Mouse (Mus musculus) hindbrain, embryonic 13.5 days (tissue): ENCODE results near the gene Nt5e. TPM values are rescaled to one million over a fixed set of nuclear protein-coding genes. Genes with fewer than 3 reads are reported as not detected.

ENCODE experiments used
- ATAC-seq: fragments of 200-750 bp; cut with Nextera tagmentation; 2 replicates; pipeline ENCODE4 v1.8.0; 2017; ENCODE audit warnings: moderate TSS enrichment; ENCODE audit not compliant: low FRiP score
- H3K27ac ChIP-seq: fragments of 300-500 bp; sonication (generic); 2 replicates; pipeline ENCODE4 v1.5.1; 2015; ENCODE audit warnings: inconsistent platforms, mild to moderate bottlenecking, moderate library complexity
- H3K27me3 ChIP-seq: fragments of 300-500 bp; sonication (generic); 2 replicates; pipeline ENCODE4 v1.6.1; 2015; ENCODE audit warnings: mild to moderate bottlenecking, inconsistent platforms
- H3K36me3 ChIP-seq: fragments of 300-500 bp; sonication (generic); 2 replicates; pipeline ENCODE4 v1.6.1; 2015; ENCODE audit warnings: mild to moderate bottlenecking, inconsistent platforms
- H3K4me1 ChIP-seq: fragments of 300-500 bp; sonication (generic); replicated peaks from 2 replicates; pipeline ENCODE4 v1.6.1; 2015; ENCODE audit warnings: inconsistent platforms
- H3K4me2 ChIP-seq: fragments of 300-500 bp; sonication (generic); 2 replicates; pipeline ENCODE4 v1.6.1; 2015; ENCODE audit warnings: inconsistent platforms, mild to moderate bottlenecking, moderate library complexity
- H3K4me3 ChIP-seq: fragments of 300-500 bp; sonication (generic); 2 replicates; pipeline ENCODE4 v1.5.1; 2015; ENCODE audit warnings: mild to moderate bottlenecking, inconsistent platforms
- H3K9ac ChIP-seq: fragments of 300-500 bp; sonication (generic); 2 replicates; pipeline ENCODE4 v1.6.1; 2015; ENCODE audit warnings: mild to moderate bottlenecking, inconsistent platforms
- H3K9me3 ChIP-seq: fragments of 300-500 bp; sonication (generic); 2 replicates; pipeline ENCODE4 v1.6.1; 2016; ENCODE audit warnings: inconsistent platforms
- WGBS: fragments of 180-500 bp; shearing (Covaris S2); methylation state at CpG from one replicate; pipeline ENCODE4 v1.1.7; 2015; 5-methylcytosine and 5-hydroxymethylcytosine counted together
- polyA plus RNA-seq: library from polyadenylated mRNA; unstranded; fragments of >200 nt; fragmentation: Nextera tagmentation; extraction: Ambion mirVana; gene quantifications from 2 replicates; pipeline ENCODE4 v1.2.1, GENCODE M21; 2015

The Nt5e gene
- polyA plus RNA-seq, 1 experiment from 2014 or later: 0.71 TPM

GRCm38 (mm10) chr9:88350317-88350716 is 23.3 kb downstream of the Nt5e start:
- Histone ChIP-seq H3K4me1 (peaks cover 13% of the 10 kb centered on the region), H3K9ac (no peak overlapping the region), H3K4me3 (no peak overlapping the region), H3K36me3 (no peaks in the 10 kb centered on the region), H3K27me3 (no peaks in the 10 kb centered on the region), H3K27ac (no peak overlapping the region), H3K4me2 (no peak overlapping the region), H3K9me3 (no peaks in the 10 kb centered on the region)
- no peak for ATAC-seq
- WGBS: 85% methylated on average over 1 of the region's 1 CpGs

GRCm38 (mm10) chr9:88351163-88351562 is 24.2 kb downstream of the Nt5e start:
- H3K4me2 ChIP-seq: no peak overlapping the region
- no peaks in the 10 kb centered on the region for H3K36me3 ChIP-seq
- H3K9ac ChIP-seq: no peak overlapping the region
- WGBS: 77% methylated on average over 3 of the region's 3 CpGs
- no peaks in the 10 kb centered on the region for H3K9me3 ChIP-seq
- peaks cover 13% of the 10 kb centered on the region for H3K4me1 ChIP-seq
- H3K4me3 ChIP-seq: no peak overlapping the region
- no peaks in the 10 kb centered on the region for H3K27me3 ChIP-seq
- H3K27ac ChIP-seq: no peak overlapping the region
- ATAC-seq: no peak

- no peaks in the 10 kb centered on the region for H3K9me3 ChIP-seq
- H3K27ac ChIP-seq: no peak overlapping the region
- H3K4me1 ChIP-seq: peaks cover 13% of the 10 kb centered on the region
- no peaks in the 10 kb centered on the region for H3K36me3 ChIP-seq
- 56% methylated on average over 6 of the region's 6 CpGs for WGBS
- ATAC-seq: peak; percentile 68
- no peak overlapping the region; the same call in 1 of the 2 replicates for H3K9ac ChIP-seq
- no peaks in the 10 kb centered on the region for H3K27me3 ChIP-seq
- no peak overlapping the region for H3K4me2 ChIP-seq
- H3K4me3 ChIP-seq: no peak overlapping the region
Observed at GRCm38 (mm10) chr9:88352741-88353140, 25.7 kb downstream of the Nt5e start.

- Histone ChIP-seq H3K36me3 (no peaks in the 10 kb centered on the region), H3K9ac (no peak overlapping the region), H3K4me2 (no peak overlapping the region), H3K4me3 (no peak overlapping the region), H3K9me3 (no peaks in the 10 kb centered on the region), H3K4me1 (peaks cover 13% of the 10 kb centered on the region), H3K27ac (no peak overlapping the region), H3K27me3 (no peaks in the 10 kb centered on the region)
- 89% methylated on average over 7 of the region's 7 CpGs for WGBS
- no peak for ATAC-seq
Observed at GRCm38 (mm10) chr9:88353459-88353858, 26.5 kb downstream of the Nt5e start.

- no peaks in the 10 kb centered on the region for H3K9me3 ChIP-seq
- no peak overlapping the region for H3K9ac ChIP-seq
- no peaks in the 10 kb centered on the region for H3K27me3 ChIP-seq
- H3K27ac ChIP-seq: no peak overlapping the region
- H3K36me3 ChIP-seq: no peaks in the 10 kb centered on the region
- 75% methylated on average over 3 of the region's 3 CpGs for WGBS
- no peak overlapping the region for H3K4me3 ChIP-seq
- peaks cover 13% of the 10 kb centered on the region for H3K4me1 ChIP-seq
- no peak for ATAC-seq
- H3K4me2 ChIP-seq: no peak overlapping the region
Observed at GRCm38 (mm10) chr9:88357173-88357572, 30.2 kb downstream of the Nt5e start.

GRCm38 (mm10) chr9:88359140-88359539 is 32.1 kb downstream of the Nt5e start:
- no peak overlapping the region for H3K9ac ChIP-seq
- no peaks in the 10 kb centered on the region for H3K4me1 ChIP-seq
- whole genome bisulfite sequencing: 86% methylated on average over 2 of the region's 2 CpGs
- no peaks in the 10 kb centered on the region for H3K27me3 ChIP-seq
- H3K4me3 ChIP-seq: no peak overlapping the region
- H3K36me3 ChIP-seq: no peaks in the 10 kb centered on the region
- no peak overlapping the region for H3K27ac ChIP-seq
- H3K4me2 ChIP-seq: no peak overlapping the region
- H3K9me3 ChIP-seq: no peaks in the 10 kb centered on the region
- no peak for ATAC-seq

- Histone ChIP-seq H3K9me3 (no peaks in the 10 kb centered on the region), H3K27ac (no peak overlapping the region), H3K9ac (no peak overlapping the region), H3K27me3 (no peaks in the 10 kb centered on the region), H3K4me3 (no peak overlapping the region), H3K4me1 (no peaks in the 10 kb centered on the region), H3K36me3 (no peaks in the 10 kb centered on the region), H3K4me2 (no peak overlapping the region)
- 81% methylated on average over 14 of the region's 14 CpGs for WGBS
- ATAC-seq: no peak
Observed at GRCm38 (mm10) chr9:88361211-88361909, 34.4 kb downstream of the Nt5e start.

- no peak overlapping the region for H3K27ac ChIP-seq
- H3K4me2 ChIP-seq: no peak overlapping the region
- 38% methylated on average over 5 of the region's 5 CpGs for WGBS
- no peaks in the 10 kb centered on the region for H3K4me1 ChIP-seq
- no peak overlapping the region for H3K9ac ChIP-seq
- no peaks in the 10 kb centered on the region for H3K36me3 ChIP-seq
- no peaks in the 10 kb centered on the region for H3K27me3 ChIP-seq
- peak; percentile 25; the same call in 1 of the 2 replicates for ATAC-seq
- H3K9me3 ChIP-seq: no peaks in the 10 kb centered on the region
- no peak overlapping the region for H3K4me3 ChIP-seq
Observed at GRCm38 (mm10) chr9:88362055-88362850, 35.3 kb downstream of the Nt5e start.

GRCm38 (mm10) chr9:88363102-88363501 is 36.1 kb downstream of the Nt5e start:
- H3K9me3 ChIP-seq: no peaks in the 10 kb centered on the region
- H3K4me3 ChIP-seq: no peak overlapping the region
- H3K4me2 ChIP-seq: no peak overlapping the region
- H3K27ac ChIP-seq: no peak overlapping the region
- WGBS: 83% methylated on average over 3 of the region's 3 CpGs
- H3K27me3 ChIP-seq: no peaks in the 10 kb centered on the region
- no peak for ATAC-seq
- H3K4me1 ChIP-seq: no peaks in the 10 kb centered on the region
- no peaks in the 10 kb centered on the region for H3K36me3 ChIP-seq
- no peak overlapping the region for H3K9ac ChIP-seq

GRCm38 (mm10) chr9:88366308-88366707 is 39.3 kb downstream of the Nt5e start:
- Histone ChIP-seq H3K9ac (no peak overlapping the region), H3K9me3 (no peaks in the 10 kb centered on the region), H3K4me2 (no peak overlapping the region), H3K4me1 (no peaks in the 10 kb centered on the region), H3K27ac (no peak overlapping the region), H3K4me3 (no peak overlapping the region), H3K27me3 (no peaks in the 10 kb centered on the region), H3K36me3 (0 out of 2 replicates have a peak, but pooled peaks cover 2% of the 10 kb centered on the region)
- ATAC-seq: no peak
- WGBS: 86% methylated on average over 4 of the region's 4 CpGs

- H3K9me3 ChIP-seq: no peaks in the 10 kb centered on the region
- H3K27me3 ChIP-seq: no peaks in the 10 kb centered on the region
- 89% methylated on average over 4 of the region's 4 CpGs for WGBS
- no peak overlapping the region for H3K9ac ChIP-seq
- H3K36me3 ChIP-seq: 0 out of 2 replicates have a peak, but pooled peaks cover 5% of the 10 kb centered on the region
- H3K4me3 ChIP-seq: no peak overlapping the region
- no peak for ATAC-seq
- no peak overlapping the region for H3K4me2 ChIP-seq
- H3K27ac ChIP-seq: no peak overlapping the region
- H3K4me1 ChIP-seq: no peaks in the 10 kb centered on the region
Observed at GRCm38 (mm10) chr9:88366819-88367218, 39.8 kb downstream of the Nt5e start.

- Histone ChIP-seq H3K27ac (no peak overlapping the region), H3K9me3 (no peaks in the 10 kb centered on the region), H3K4me1 (no peaks in the 10 kb centered on the region), H3K4me2 (no peak overlapping the region), H3K27me3 (no peaks in the 10 kb centered on the region), H3K4me3 (no peak overlapping the region), H3K9ac (no peak overlapping the region), H3K36me3 (0 out of 2 replicates have a peak, but pooled peaks cover 5% of the 10 kb centered on the region)
- WGBS: 78% methylated on average over 5 of the region's 5 CpGs
- no peak for ATAC-seq
Observed at GRCm38 (mm10) chr9:88367322-88367721, 40.3 kb downstream of the Nt5e start.
